Mouse (Mus musculus): Measurements from ENCODE around the gene Tesk2. TPM values are rescaled to one million over a fixed set of nuclear protein-coding genes. Genes with fewer than 3 reads are reported as not detected.

Tesk2 gene
- total RNA-seq, 2 experiments from 2014 or later, result 6.7 to 9.2 TPM

GRCm38 (mm10) chr4:116840841-116841240, 120.1 kb downstream of the Tesk2 start:
- ATAC-seq (replicated peaks; ENCODE audit: poor library complexity), result no peak

GRCm38 (mm10) chr4:116844324-116844723, 123.6 kb downstream of the Tesk2 start:
- no peak for ATAC-seq (replicated peaks; ENCODE audit: poor library complexity)

GRCm38 (mm10) chr4:116849901-116850300, 129.2 kb downstream of the Tesk2 start:
- no peak for ATAC-seq (replicated peaks; ENCODE audit: poor library complexity)

GRCm38 (mm10) chr4:116854286-116854685, 133.5 kb downstream of the Tesk2 start:
- ATAC-seq (replicated peaks; ENCODE audit: poor library complexity), result no peak

Other genes starting within 250 kb of the Tesk2 start
- gene Ipp, start 213.4 kb upstream of the Tesk2 start, total RNA-seq (2015), result 8.7 and 8.8 TPM in 2 replicates
- gene Ipp, start 213.4 kb upstream of the Tesk2 start, total RNA-seq (2017), result 8.5 and 16.3 TPM in 2 replicates
- gene Tmem69, start 165.0 kb upstream of the Tesk2 start, total RNA-seq (2015), result 38.6 and 41.1 TPM in 2 replicates
- gene Tmem69, start 165.0 kb upstream of the Tesk2 start, total RNA-seq (2017), result 11.0 and 11.8 TPM in 2 replicates
- 80.6 and 90.1 TPM in 2 replicates for gene Gpbp1l1, start 163.3 kb upstream of the Tesk2 start, total RNA-seq (2015)
- gene Gpbp1l1, start 163.3 kb upstream of the Tesk2 start, total RNA-seq (2017), result 143 and 169 TPM in 2 replicates
- gene Ccdc17, start 124.3 kb upstream of the Tesk2 start, total RNA-seq (2015), result 2.9 and 5.0 TPM in 2 replicates
- gene Ccdc17, start 124.3 kb upstream of the Tesk2 start, total RNA-seq (2017), result 0.91 and 1.4 TPM in 2 replicates
- 179 and 194 TPM in 2 replicates for gene Nasp, start 93.0 kb upstream of the Tesk2 start, total RNA-seq (2015)
- 414 and 474 TPM in 2 replicates for gene Nasp, start 93.0 kb upstream of the Tesk2 start, total RNA-seq (2017)
- 370 and 377 TPM in 2 replicates for gene Akr1a1, start 69.3 kb upstream of the Tesk2 start, total RNA-seq (2015)
- 591 and 829 TPM in 2 replicates for gene Akr1a1, start 69.3 kb upstream of the Tesk2 start, total RNA-seq (2017)
- 400 and 435 TPM in 2 replicates for gene Prdx1, start 35.4 kb upstream of the Tesk2 start, total RNA-seq (2015)
- gene Prdx1, start 35.4 kb upstream of the Tesk2 start, total RNA-seq (2017), result 254 and 304 TPM in 2 replicates
- gene Mmachc, start 12.5 kb upstream of the Tesk2 start, total RNA-seq (2015), result 36.9 and 44.9 TPM in 2 replicates
- 19.8 and 23.0 TPM in 2 replicates for gene Mmachc, start 12.5 kb upstream of the Tesk2 start, total RNA-seq (2017)
- 35.5 and 56.1 TPM in 2 replicates for gene Ccdc163, start 12.4 kb upstream of the Tesk2 start, total RNA-seq (2015)
- gene Ccdc163, start 12.4 kb upstream of the Tesk2 start, total RNA-seq (2017), result 12.0 and 17.6 TPM in 2 replicates
- 17.4 and 18.2 TPM in 2 replicates for gene Toe1, start 86.7 kb downstream of the Tesk2 start, total RNA-seq (2015)
- gene Toe1, start 86.7 kb downstream of the Tesk2 start, total RNA-seq (2017), result 33.9 and 42.0 TPM in 2 replicates
- 10.7 and 13.3 TPM in 2 replicates for gene Mutyh, start 86.8 kb downstream of the Tesk2 start, total RNA-seq (2015)
- gene Mutyh, start 86.8 kb downstream of the Tesk2 start, total RNA-seq (2017), result 5.2 and 8.4 TPM in 2 replicates
- 0.10 TPM in 1 of 2 replicates, not detected in the other for gene Hpdl, start 100.8 kb downstream of the Tesk2 start, total RNA-seq (2015)
- gene Hpdl, start 100.8 kb downstream of the Tesk2 start, total RNA-seq (2017), result 0.27 TPM in 1 of 2 replicates, not detected in the other
- gene Zswim5, start 156.4 kb downstream of the Tesk2 start, total RNA-seq (2015), result 0.10 and 0.15 TPM in 2 replicates
- 0.03 and 0.12 TPM in 2 replicates for gene Zswim5, start 156.4 kb downstream of the Tesk2 start, total RNA-seq (2017)